Mouse (Mus musculus): ENCODE measurements around the gene Prkcz.

DNA sequence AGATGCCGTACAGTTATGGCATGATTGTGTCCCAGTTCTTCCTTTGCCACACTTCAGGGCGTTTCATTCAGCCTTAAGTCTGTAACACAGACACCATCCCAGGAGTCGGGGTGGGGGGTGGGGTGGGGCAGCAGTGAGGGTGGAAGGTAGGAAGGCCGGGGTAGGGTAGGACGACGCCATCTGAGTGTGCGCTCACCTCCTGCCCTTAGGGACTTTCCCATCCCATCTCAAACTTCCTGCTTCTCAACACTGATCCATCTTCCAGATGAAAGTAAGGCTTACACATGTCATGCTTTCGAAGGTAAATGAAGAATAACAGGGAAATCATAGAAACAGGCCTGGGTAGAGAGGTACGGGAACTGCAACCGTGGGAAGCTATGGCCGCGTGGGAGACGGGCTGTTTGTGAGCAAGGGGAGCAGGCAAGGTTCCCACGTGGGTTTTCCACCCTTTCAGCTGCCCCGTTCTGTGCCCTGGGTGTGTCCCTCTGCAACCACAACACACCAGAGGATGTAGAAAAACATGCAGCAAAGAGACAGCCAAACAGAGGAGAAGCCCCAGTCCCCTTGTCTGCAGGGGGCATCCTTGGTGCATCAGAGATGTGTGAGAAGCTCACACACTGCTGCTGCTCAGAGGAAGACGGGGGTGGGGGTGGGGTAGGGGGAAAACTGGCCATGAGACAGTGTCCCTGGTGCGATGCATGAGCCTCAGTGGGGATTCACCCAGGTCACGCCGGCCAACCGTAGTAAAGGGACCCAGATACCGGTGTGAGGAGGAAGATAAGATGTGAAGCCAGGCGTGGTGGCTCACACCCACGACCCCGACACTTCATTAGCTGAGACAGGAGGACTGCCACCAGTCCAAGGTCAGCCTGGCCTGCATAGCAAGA is 54.6 kb downstream of the Prkcz start:
- TF ChIP-seq POLR2A (IDR thresholded peaks at IDR 0.05; ENCODE audit: low read depth, low read length) (no peak), CTCF (IDR thresholded peaks at IDR 0.05; ENCODE audit: extremely low read depth, insufficient read length, insufficient replicate concordance, low read depth, low read length) (no peak)
